Mouse (Mus musculus): ENCODE data around the gene Ampd2.

- no peak for TF ChIP-seq CTCF (IDR thresholded peaks at IDR 0.05)
- TF ChIP-seq EP300 (IDR thresholded peaks at IDR 0.05): no peak
Measured at GRCm38 (mm10) chr3:108098316-108098715, 11.9 kb upstream of the Ampd2 start.
